Mouse (Mus musculus): ENCODE measurements around the gene Barx2. TPM values are rescaled to one million over a fixed set of nuclear protein-coding genes. Genes with fewer than 3 reads are reported as not detected.

Barx2 gene
- polyA plus RNA-seq, 1 experiment from 2014 or later: not detected

- no peak for DNase-seq
- Histone ChIP-seq H3K27me3 (ENCODE audit: insufficient read depth, low read length) (peaks cover 76% of the 10 kb centered on the region), H3K9me3 (ENCODE audit: low read length) (no peaks in the 10 kb centered on the region), H3K27ac (ENCODE audit: low read depth) (no peak overlapping the region), H3K9ac (replicated peaks) (no peak overlapping the region), H3K4me1 (ENCODE audit: insufficient read depth) (peaks cover 3% of the 10 kb centered on the region; the same call in 1 of the 2 replicates), H3K36me3 (replicated peaks; ENCODE audit: insufficient read depth, low read length) (no peaks in the 10 kb centered on the region), H3K4me3 (ENCODE audit: low read depth, low read length) (no peak overlapping the region), H3K4me2 (ENCODE audit: low read depth, low read length) (peak overlapping the region; percentile 59)
- TF ChIP-seq EP300 (IDR thresholded peaks at IDR 0.05; ENCODE audit: low read depth) (no peak), CTCF (IDR thresholded peaks at IDR 0.05; ENCODE audit: low read depth) (no peak)
- WGBS (ENCODE audit: insufficient replicate concordance): 4% methylated on average over 16 of the region's 16 CpGs
- no peak for ATAC-seq
These were observed 725 bp downstream of the Barx2 start for GRCm38 (mm10) chr9:31912553-31912920.

- H3K27ac ChIP-seq (ENCODE audit: low read depth): no peak overlapping the region
- no peaks in the 10 kb centered on the region for H3K36me3 ChIP-seq (replicated peaks; ENCODE audit: insufficient read depth, low read length)
- peaks cover 57% of the 10 kb centered on the region for H3K27me3 ChIP-seq (ENCODE audit: insufficient read depth, low read length)
- no peak overlapping the region for H3K9ac ChIP-seq (replicated peaks)
- peaks cover 3% of the 10 kb centered on the region; the same call in 1 of the 2 replicates for H3K4me1 ChIP-seq (ENCODE audit: insufficient read depth)
- no peak for DNase-seq
- no peak overlapping the region for H3K4me2 ChIP-seq (ENCODE audit: low read depth, low read length)
- no peak for ATAC-seq
- no peaks in the 10 kb centered on the region for H3K9me3 ChIP-seq (ENCODE audit: low read length)
- no peak overlapping the region for H3K4me3 ChIP-seq (ENCODE audit: low read depth, low read length)
- TF ChIP-seq CTCF (IDR thresholded peaks at IDR 0.05; ENCODE audit: low read depth) (no peak), EP300 (IDR thresholded peaks at IDR 0.05; ENCODE audit: low read depth) (no peak)
- 61% methylated on average over 5 of the region's 5 CpGs for WGBS (ENCODE audit: insufficient replicate concordance)
These were observed 3.0 kb downstream of the Barx2 start for GRCm38 (mm10) chr9:31910221-31910620.

GRCm38 (mm10) chr9:31901781-31902180, 11.5 kb downstream of the Barx2 start:
- no peaks in the 10 kb centered on the region for H3K27me3 ChIP-seq (ENCODE audit: insufficient read depth, low read length)
- no peak overlapping the region for H3K9ac ChIP-seq (replicated peaks)
- no peak for ATAC-seq
- no peak for DNase-seq
- H3K4me1 ChIP-seq (ENCODE audit: insufficient read depth): no peaks in the 10 kb centered on the region
- no peak overlapping the region for H3K27ac ChIP-seq (ENCODE audit: low read depth)
- H3K4me2 ChIP-seq (ENCODE audit: low read depth, low read length): no peak overlapping the region
- no peaks in the 10 kb centered on the region for H3K36me3 ChIP-seq (replicated peaks; ENCODE audit: insufficient read depth, low read length)
- H3K9me3 ChIP-seq (ENCODE audit: low read length): no peaks in the 10 kb centered on the region
- WGBS (ENCODE audit: insufficient replicate concordance): 72% methylated on average over 2 of the region's 2 CpGs
- H3K4me3 ChIP-seq (ENCODE audit: low read depth, low read length): no peak overlapping the region
- TF ChIP-seq CTCF (IDR thresholded peaks at IDR 0.05; ENCODE audit: low read depth) (no peak), EP300 (IDR thresholded peaks at IDR 0.05; ENCODE audit: low read depth) (no peak)

- Histone ChIP-seq H3K27ac (ENCODE audit: low read depth) (no peak overlapping the region), H3K36me3 (replicated peaks; ENCODE audit: insufficient read depth, low read length) (no peaks in the 10 kb centered on the region), H3K9me3 (ENCODE audit: low read length) (no peaks in the 10 kb centered on the region), H3K4me3 (ENCODE audit: low read depth, low read length) (no peak overlapping the region), H3K4me2 (ENCODE audit: low read depth, low read length) (no peak overlapping the region), H3K4me1 (ENCODE audit: insufficient read depth) (no peaks in the 10 kb centered on the region), H3K9ac (replicated peaks) (no peak overlapping the region), H3K27me3 (ENCODE audit: insufficient read depth, low read length) (no peaks in the 10 kb centered on the region)
- no peak for TF ChIP-seq EP300 (IDR thresholded peaks at IDR 0.05; ENCODE audit: low read depth)
- TF ChIP-seq CTCF (IDR thresholded peaks at IDR 0.05; ENCODE audit: low read depth): no peak
- no peak for ATAC-seq
- 70% methylated on average over 10 of the region's 10 CpGs for WGBS (ENCODE audit: insufficient replicate concordance)
- DNase-seq: no peak
These were observed 18.4 kb downstream of the Barx2 start for GRCm38 (mm10) chr9:31894775-31895320.

GRCm38 (mm10) chr9:31888333-31888732, 24.9 kb downstream of the Barx2 start:
- TF ChIP-seq CTCF (IDR thresholded peaks at IDR 0.05; ENCODE audit: low read depth) (no peak), EP300 (IDR thresholded peaks at IDR 0.05; ENCODE audit: low read depth) (no peak)
- Histone ChIP-seq H3K9ac (replicated peaks) (no peak overlapping the region), H3K27ac (ENCODE audit: low read depth) (no peak overlapping the region), H3K36me3 (replicated peaks; ENCODE audit: insufficient read depth, low read length) (no peaks in the 10 kb centered on the region), H3K4me3 (ENCODE audit: low read depth, low read length) (no peak overlapping the region), H3K9me3 (ENCODE audit: low read length) (no peaks in the 10 kb centered on the region), H3K27me3 (ENCODE audit: insufficient read depth, low read length) (no peaks in the 10 kb centered on the region), H3K4me1 (ENCODE audit: insufficient read depth) (no peaks in the 10 kb centered on the region), H3K4me2 (ENCODE audit: low read depth, low read length) (no peak overlapping the region)
- DNase-seq: no peak
- WGBS (ENCODE audit: insufficient replicate concordance): 76% methylated on average over 4 of the region's 4 CpGs
- no peak for ATAC-seq

GRCm38 (mm10) chr9:31886258-31886657, 27.0 kb downstream of the Barx2 start:
- Histone ChIP-seq H3K9ac (replicated peaks) (no peak overlapping the region), H3K36me3 (replicated peaks; ENCODE audit: insufficient read depth, low read length) (no peaks in the 10 kb centered on the region), H3K27ac (ENCODE audit: low read depth) (no peak overlapping the region), H3K4me1 (ENCODE audit: insufficient read depth) (no peaks in the 10 kb centered on the region), H3K4me2 (ENCODE audit: low read depth, low read length) (no peak overlapping the region), H3K27me3 (ENCODE audit: insufficient read depth, low read length) (no peaks in the 10 kb centered on the region), H3K9me3 (ENCODE audit: low read length) (no peaks in the 10 kb centered on the region), H3K4me3 (ENCODE audit: low read depth, low read length) (no peak overlapping the region)
- 40% methylated on average over 3 of the region's 3 CpGs for WGBS (ENCODE audit: insufficient replicate concordance)
- ATAC-seq: no peak
- TF ChIP-seq CTCF (IDR thresholded peaks at IDR 0.05; ENCODE audit: low read depth) (no peak), EP300 (IDR thresholded peaks at IDR 0.05; ENCODE audit: low read depth) (no peak)
- DNase-seq: no peak

GRCm38 (mm10) chr9:31882376-31882775, 30.9 kb downstream of the Barx2 start:
- Histone ChIP-seq H3K36me3 (replicated peaks; ENCODE audit: insufficient read depth, low read length) (no peaks in the 10 kb centered on the region), H3K4me2 (ENCODE audit: low read depth, low read length) (no peak overlapping the region), H3K27ac (ENCODE audit: low read depth) (no peak overlapping the region), H3K27me3 (ENCODE audit: insufficient read depth, low read length) (no peaks in the 10 kb centered on the region), H3K4me1 (ENCODE audit: insufficient read depth) (no peaks in the 10 kb centered on the region), H3K4me3 (ENCODE audit: low read depth, low read length) (no peak overlapping the region), H3K9me3 (ENCODE audit: low read length) (no peaks in the 10 kb centered on the region), H3K9ac (replicated peaks) (no peak overlapping the region)
- DNase-seq (no peak), ATAC-seq (no peak)
- WGBS (ENCODE audit: insufficient replicate concordance): 83% methylated on average over 2 of the region's 2 CpGs
- TF ChIP-seq EP300 (IDR thresholded peaks at IDR 0.05; ENCODE audit: low read depth): no peak
- no peak for TF ChIP-seq CTCF (IDR thresholded peaks at IDR 0.05; ENCODE audit: low read depth)

Data from liver, postnatal 0 days (tissue).